Mouse (Mus musculus) heart, embryonic 12.5 days (tissue): ENCODE data around the gene Map3k12. TPM values are rescaled to one million over a fixed set of nuclear protein-coding genes. Genes with fewer than 3 reads are reported as not detected.
A peak's percentile ranks its signal among the peaks of the same experiment; 100 is the strongest.

Experiments
- ATAC-seq: fragments of 200-750 bp; cut with Nextera tagmentation; 2 replicates; pipeline ENCODE4 v1.8.0; 2017; ENCODE audit warnings: moderate TSS enrichment, moderate library complexity; ENCODE audit not compliant: insufficient number of reproducible peaks, low FRiP score
- H3K27ac ChIP-seq: fragments of 300-500 bp; sonication (generic); 2 replicates; pipeline ENCODE4 v1.5.1; 2016; ENCODE audit warnings: mild to moderate bottlenecking, moderate library complexity; ENCODE audit not compliant: poor library complexity, severe bottlenecking
- H3K27me3 ChIP-seq: fragments of 300-500 bp; sonication (generic); replicated peaks from 2 replicates; pipeline ENCODE4 v1.6.1; 2016; ENCODE audit warnings: mild to moderate bottlenecking, moderate library complexity
- H3K36me3 ChIP-seq: fragments of 300-500 bp; sonication (generic); 2 replicates; pipeline ENCODE4 v1.6.1; 2016; ENCODE audit warnings: mild to moderate bottlenecking, moderate library complexity
- H3K4me1 ChIP-seq: fragments of 300-500 bp; sonication (generic); replicated peaks from 2 replicates; pipeline ENCODE4 v1.6.1; 2016; ENCODE audit warnings: mild to moderate bottlenecking
- H3K4me2 ChIP-seq: fragments of 300-500 bp; sonication (generic); 2 replicates; pipeline ENCODE4 v1.6.1; 2016; ENCODE audit warnings: mild to moderate bottlenecking, moderate library complexity
- H3K4me3 ChIP-seq: fragments of 300-500 bp; sonication (generic); 2 replicates; pipeline ENCODE4 v1.5.1; 2016; ENCODE audit warnings: mild to moderate bottlenecking
- H3K9ac ChIP-seq: fragments of 300-500 bp; sonication (generic); 2 replicates; pipeline ENCODE4 v1.6.1; 2016; ENCODE audit warnings: mild to moderate bottlenecking, moderate library complexity
- H3K9me3 ChIP-seq: fragments of 300-500 bp; sonication (generic); replicated peaks from 2 replicates; pipeline ENCODE4 v1.6.1; 2016; ENCODE audit warnings: mild to moderate bottlenecking, moderate library complexity
- WGBS: fragments of 180-500 bp; shearing (Covaris S2); methylation state at CpG from one replicate; pipeline ENCODE4 v1.1.7; 2016; 5-methylcytosine and 5-hydroxymethylcytosine counted together
- polyA plus RNA-seq: library from polyadenylated mRNA; unstranded; fragments of >200 nt; fragmentation: Nextera tagmentation; extraction: Ambion mirVana; gene quantifications from 2 replicates; pipeline ENCODE4 v1.2.1, GENCODE M21; 2016

Gene Map3k12
- polyA plus RNA-seq, 1 experiment from 2014 or later, result 14.7 TPM

DNA sequence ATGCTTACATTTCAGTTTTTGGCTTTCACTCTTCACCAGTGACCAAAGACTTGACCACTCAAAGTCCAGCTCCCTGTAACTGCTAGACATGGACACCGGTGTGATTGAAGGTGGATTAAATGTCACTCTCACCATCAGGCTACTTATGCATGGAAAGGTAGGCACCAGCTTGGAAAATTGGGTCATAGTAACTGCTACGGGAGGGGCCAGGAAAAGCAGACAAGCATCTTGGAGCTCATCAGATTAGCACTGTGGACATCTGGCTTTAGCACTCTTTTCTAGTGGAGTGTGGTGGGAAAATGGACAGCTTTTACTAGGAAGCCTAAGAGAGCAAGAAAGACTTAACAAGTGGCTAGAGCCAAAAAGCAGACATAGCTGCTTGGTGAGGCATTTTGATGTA lies 43.6 kb downstream of the Map3k12 start:
- Histone ChIP-seq H3K4me3 (no peak overlapping the region), H3K9me3 (no peaks in the 10 kb centered on the region), H3K4me1 (peaks cover 6% of the 10 kb centered on the region; the same call in 1 of the 2 replicates), H3K9ac (no peak overlapping the region), H3K4me2 (peak overlapping the region; percentile 28; the same call in 1 of the 2 replicates), H3K27me3 (no peaks in the 10 kb centered on the region), H3K27ac (no peak overlapping the region), H3K36me3 (peaks cover 43% of the 10 kb centered on the region)
- WGBS, result 71% methylated on average over 2 of the region's 2 CpGs
- no peak for ATAC-seq

DNA sequence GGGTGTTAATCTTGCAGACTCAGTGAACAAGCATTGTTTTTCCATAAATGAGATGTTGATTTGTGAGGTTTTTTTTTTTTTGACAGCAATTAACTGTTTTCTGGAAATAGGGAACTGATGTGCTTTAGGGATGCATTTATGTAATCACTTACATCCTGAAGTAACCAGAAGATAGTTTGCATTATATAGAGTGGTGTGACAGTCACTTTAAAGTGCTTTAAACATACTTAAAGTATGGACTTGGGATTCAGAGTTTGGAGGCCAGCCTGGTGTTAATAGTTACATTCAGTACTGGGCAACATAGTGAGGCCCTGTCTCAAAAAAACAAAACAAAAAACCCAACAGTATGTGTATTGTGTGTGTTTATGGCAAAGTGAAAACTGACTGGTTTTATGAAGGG lies 45.1 kb downstream of the Map3k12 start:
- Histone ChIP-seq H3K9me3 (no peaks in the 10 kb centered on the region), H3K27me3 (no peaks in the 10 kb centered on the region), H3K9ac (peak overlapping the region; percentile 56), H3K36me3 (peaks cover 31% of the 10 kb centered on the region), H3K4me2 (peak overlapping the region; percentile 64), H3K4me1 (peaks cover 6% of the 10 kb centered on the region; the same call in 1 of the 2 replicates), H3K4me3 (peak overlapping the region; percentile 81), H3K27ac (no peak overlapping the region)
- ATAC-seq, result no peak

DNA sequence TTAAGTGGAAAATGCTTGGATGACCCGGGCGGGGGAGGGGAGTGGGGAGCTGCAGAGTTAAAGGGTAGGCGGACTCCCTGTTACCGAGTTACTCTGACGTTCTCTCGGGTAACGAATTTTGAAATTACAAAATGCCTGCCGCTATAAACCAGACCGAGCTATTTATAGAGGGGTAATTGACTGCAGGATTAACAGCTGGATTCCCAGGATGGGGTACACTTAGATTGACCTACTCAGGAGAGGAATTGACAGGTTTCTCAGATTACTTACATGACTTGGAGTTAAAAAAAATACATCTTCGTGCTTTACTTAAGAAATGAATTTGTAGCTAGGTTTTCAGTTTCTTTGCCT lies 45.6 kb downstream of the Map3k12 start:
- H3K27me3 ChIP-seq, result no peaks in the 10 kb centered on the region
- peak overlapping the region; percentile 81 for H3K4me3 ChIP-seq
- WGBS, result 0% methylated on average over 10 of the region's 10 CpGs
- ATAC-seq, result no peak
- peak overlapping the region; percentile 99 for H3K27ac ChIP-seq
- peaks cover 6% of the 10 kb centered on the region; the same call in 1 of the 2 replicates for H3K4me1 ChIP-seq
- H3K4me2 ChIP-seq, result peak overlapping the region; percentile 62
- H3K9me3 ChIP-seq, result no peaks in the 10 kb centered on the region
- H3K9ac ChIP-seq, result peak overlapping the region; percentile 98
- H3K36me3 ChIP-seq, result peaks cover 27% of the 10 kb centered on the region

DNA sequence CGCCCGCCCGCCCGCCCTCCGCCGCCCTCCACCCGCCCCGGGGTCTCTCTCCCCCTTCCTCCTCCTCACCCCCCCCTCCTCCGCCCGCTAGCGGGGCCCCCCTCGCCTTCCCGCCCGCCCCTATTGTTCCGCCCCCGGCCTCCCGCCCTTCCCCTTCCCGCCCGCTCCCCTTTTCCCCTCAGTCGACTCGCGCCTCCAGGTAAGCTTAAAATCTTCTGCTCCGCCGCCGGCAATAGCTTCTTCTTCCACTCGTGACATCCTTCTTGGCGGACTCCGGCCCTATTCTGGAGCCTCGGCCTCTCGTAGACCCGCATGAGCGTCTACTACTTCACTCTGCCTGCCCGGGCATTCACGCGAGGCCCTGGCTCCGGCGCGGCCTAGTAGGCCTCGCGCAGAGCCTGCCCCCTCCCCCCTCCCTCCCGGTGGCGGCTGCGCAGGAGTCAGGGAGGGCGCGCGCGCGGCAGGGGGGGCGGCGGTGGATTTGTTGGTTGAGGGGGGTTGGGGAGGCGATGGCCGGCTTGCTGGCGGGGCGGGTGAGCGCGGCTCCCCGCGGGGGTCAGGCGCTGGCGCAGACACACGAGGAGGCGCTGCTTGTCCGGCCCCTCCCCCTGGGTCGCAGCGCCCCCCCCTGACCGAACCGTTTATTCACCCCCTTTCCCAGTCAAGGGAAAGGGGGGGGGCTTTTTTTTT lies 46.1 kb downstream of the Map3k12 start:
- Histone ChIP-seq H3K4me2 (peak overlapping the region; percentile 62), H3K27ac (peak overlapping the region; percentile 99), H3K27me3 (no peaks in the 10 kb centered on the region), H3K9ac (peak overlapping the region; percentile 98), H3K4me3 (peak overlapping the region; percentile 81), H3K4me1 (peaks cover 6% of the 10 kb centered on the region; the same call in 1 of the 2 replicates), H3K9me3 (no peaks in the 10 kb centered on the region), H3K36me3 (peaks cover 22% of the 10 kb centered on the region)
- 0% methylated on average over 25 of the region's 67 CpGs for WGBS
- peak; percentile 75 for ATAC-seq

DNA sequence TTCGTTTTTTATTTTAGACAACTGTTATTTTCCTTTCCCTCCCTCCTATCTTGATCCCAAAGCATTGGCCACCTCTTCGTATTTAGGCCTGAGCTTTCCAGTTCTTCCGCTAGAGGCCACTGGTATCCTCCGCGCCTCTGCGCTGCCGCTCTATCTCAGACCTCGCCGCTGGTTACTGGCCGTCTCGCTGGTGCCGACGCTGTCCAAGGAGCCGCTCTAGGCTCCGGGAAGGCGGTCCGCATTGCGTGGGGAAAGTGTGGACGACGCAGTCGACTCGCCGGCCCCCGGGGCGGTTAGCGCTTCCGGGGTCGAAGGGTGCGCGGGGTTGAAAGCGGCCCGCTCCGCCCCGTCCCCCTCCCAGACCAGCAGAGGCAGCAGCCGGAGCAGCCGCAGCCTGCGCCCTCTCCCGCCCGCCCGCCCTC lies 46.7 kb downstream of the Map3k12 start, which contains the start of gene Pcbp2:
Gene Pcbp2 (plus strand): TSS at position 357 of the 422 bp plus-strand sequence.
- Histone ChIP-seq H3K27me3 (no peaks in the 10 kb centered on the region), H3K9me3 (no peaks in the 10 kb centered on the region), H3K4me3 (peak within 1 kb of the TSS; percentile 81), H3K36me3 (peaks cover 16% of the 10 kb centered on the region), H3K4me1 (peaks cover 6% of the 10 kb centered on the region; the same call in 1 of the 2 replicates), H3K4me2 (peak within 1 kb of the TSS; percentile 62), H3K9ac (peak within 1 kb of the TSS; percentile 98), H3K27ac (peak within 1 kb of the TSS; percentile 99)
- WGBS, result under 1% methylated on average over 35 of the region's 40 CpGs
- ATAC-seq, result peak; percentile 98

DNA sequence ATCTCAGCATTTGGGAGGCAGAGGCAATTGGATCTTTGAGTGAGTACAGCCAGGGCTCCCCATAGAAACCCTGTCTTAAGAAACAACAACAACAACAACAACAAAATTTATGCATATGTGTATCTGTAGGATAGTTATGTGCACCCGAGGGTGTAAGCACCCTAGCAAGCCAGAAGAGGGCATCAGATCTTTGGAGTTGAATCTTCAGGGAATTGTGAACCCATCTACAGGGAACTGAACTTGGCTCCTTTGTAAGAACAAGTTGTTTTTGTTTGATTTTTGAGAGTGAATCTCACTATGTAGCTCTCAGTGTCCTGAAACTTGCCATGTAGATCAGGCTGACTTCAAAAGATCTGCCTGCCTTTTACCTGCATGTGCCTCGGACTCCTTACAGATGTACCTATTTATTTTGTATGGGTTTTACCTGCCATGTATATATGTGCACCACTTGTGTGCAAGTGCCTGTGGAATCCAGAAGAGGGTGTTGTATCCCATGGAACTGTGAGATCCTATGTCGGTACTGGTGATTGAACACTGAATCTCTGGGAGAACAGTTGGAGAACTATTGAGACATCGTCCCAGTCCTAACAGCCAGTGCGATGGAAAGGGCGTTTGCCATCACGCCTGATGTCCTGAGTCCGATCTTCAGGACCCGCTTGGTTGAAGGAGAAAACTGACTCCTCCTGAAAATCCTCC lies 48.0 kb downstream of the Map3k12 start:
- ATAC-seq, result no peak
- H3K9ac ChIP-seq, result no peak overlapping the region
- H3K36me3 ChIP-seq, result peaks cover 4% of the 10 kb centered on the region; the same call in 1 of the 2 replicates
- WGBS, result 90% methylated on average over 9 of the region's 9 CpGs
- no peak overlapping the region for H3K4me2 ChIP-seq
- no peak overlapping the region for H3K27ac ChIP-seq
- H3K9me3 ChIP-seq, result no peaks in the 10 kb centered on the region
- peaks cover 6% of the 10 kb centered on the region; the same call in 1 of the 2 replicates for H3K4me1 ChIP-seq
- no peaks in the 10 kb centered on the region for H3K27me3 ChIP-seq
- no peak overlapping the region for H3K4me3 ChIP-seq

DNA sequence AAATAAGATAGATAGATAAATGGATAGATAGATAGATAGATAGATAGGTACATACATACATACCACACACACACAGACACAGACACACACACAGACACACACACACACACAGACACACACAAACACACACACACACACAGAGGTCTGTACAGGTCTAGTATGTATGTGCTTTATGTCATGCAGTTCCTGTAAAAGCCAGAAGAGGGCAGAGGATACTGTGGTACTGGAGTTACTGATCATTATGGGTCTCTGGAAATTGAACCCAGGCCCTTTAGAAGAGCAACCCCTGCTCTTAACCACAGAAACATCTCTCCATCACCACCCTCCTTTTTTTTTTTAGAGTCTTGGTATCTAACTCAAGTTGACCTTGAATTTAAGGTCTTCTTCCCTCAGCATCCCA lies 53.2 kb downstream of the Map3k12 start:
- H3K9me3 ChIP-seq, result no peaks in the 10 kb centered on the region
- H3K36me3 ChIP-seq, result peaks cover 17% of the 10 kb centered on the region; the same call in 1 of the 2 replicates
- no peak overlapping the region for H3K9ac ChIP-seq
- H3K27ac ChIP-seq, result no peak overlapping the region
- no peaks in the 10 kb centered on the region for H3K27me3 ChIP-seq
- no peak overlapping the region for H3K4me3 ChIP-seq
- H3K4me1 ChIP-seq, result peaks cover 19% of the 10 kb centered on the region
- no peak for ATAC-seq
- no peak overlapping the region for H3K4me2 ChIP-seq

DNA sequence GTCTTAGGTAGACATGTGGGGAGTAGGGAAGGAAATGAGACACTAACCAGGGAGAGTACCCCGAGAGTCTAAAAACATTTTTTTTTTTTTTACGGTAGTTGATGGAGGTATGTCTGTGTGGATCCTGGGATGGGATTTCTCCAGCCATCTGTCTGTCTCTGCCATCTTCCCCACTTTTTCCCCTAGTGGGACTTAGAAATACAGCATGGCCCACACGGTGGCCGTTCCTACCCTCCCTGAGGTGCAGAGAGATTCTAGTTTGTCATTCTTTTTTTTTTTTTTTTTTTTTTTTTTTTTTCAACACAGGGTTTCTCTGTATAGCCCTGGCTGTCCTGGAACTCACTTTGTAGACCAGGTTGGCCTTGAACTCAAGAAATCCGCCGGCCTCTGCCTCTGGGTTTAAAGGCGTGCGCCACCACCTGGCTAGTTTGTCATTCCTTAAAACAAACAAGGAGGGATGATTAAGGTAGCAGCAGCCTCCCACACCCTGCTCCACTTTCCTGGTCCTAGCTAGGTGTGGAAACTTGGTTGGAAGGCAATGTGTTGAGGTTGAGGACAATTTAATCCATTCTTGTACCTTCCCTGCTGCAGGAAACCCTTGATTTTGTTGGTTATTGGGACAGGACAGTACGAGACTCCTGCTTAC lies 55.3 kb downstream of the Map3k12 start:
- Histone ChIP-seq H3K4me3 (peak overlapping the region; percentile 56; the same call in 1 of the 2 replicates), H3K27ac (peak overlapping the region; percentile 64; the same call in 1 of the 2 replicates)

DNA sequence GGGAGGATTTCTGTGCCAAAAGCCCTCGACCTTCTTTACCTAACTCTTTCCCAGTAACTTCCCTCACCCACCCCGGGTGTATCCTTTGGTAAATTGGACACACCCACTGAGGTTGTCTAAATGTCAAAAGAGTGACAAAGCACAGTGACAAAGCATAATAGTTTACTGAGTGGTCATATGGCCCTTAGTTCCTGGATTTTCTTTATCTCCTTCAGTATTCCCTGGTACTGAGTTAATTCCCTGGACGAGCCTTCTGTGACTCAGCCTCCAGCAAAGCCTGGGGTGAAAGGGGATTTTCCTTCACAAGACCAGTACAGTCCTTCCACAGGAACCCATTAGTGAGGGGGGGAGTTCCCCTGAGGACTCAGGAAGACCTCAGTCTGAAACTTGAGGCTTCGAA lies 55.9 kb downstream of the Map3k12 start:
- peak; percentile 58; the same call in 1 of the 2 replicates for ATAC-seq
- H3K4me2 ChIP-seq, result peak overlapping the region; percentile 66
- peak overlapping the region; percentile 64; the same call in 1 of the 2 replicates for H3K27ac ChIP-seq
- H3K36me3 ChIP-seq, result peaks cover 17% of the 10 kb centered on the region; the same call in 1 of the 2 replicates
- WGBS, result 51% methylated on average over 4 of the region's 4 CpGs
- H3K9ac ChIP-seq, result 0 out of 2 replicates have a peak overlapping the region, but pooled peaks have one; percentile 5
- H3K4me3 ChIP-seq, result peak overlapping the region; percentile 56
- no peaks in the 10 kb centered on the region for H3K27me3 ChIP-seq
- no peaks in the 10 kb centered on the region for H3K9me3 ChIP-seq
- H3K4me1 ChIP-seq, result peaks cover 19% of the 10 kb centered on the region

More for the DNA sequence above, 55.3 kb downstream of the Map3k12 start:
- no peak for ATAC-seq
- H3K27me3 ChIP-seq, result no peaks in the 10 kb centered on the region
- no peak overlapping the region for H3K9ac ChIP-seq
- WGBS, result 82% methylated on average over 9 of the region's 9 CpGs
- H3K4me2 ChIP-seq, result peak overlapping the region; percentile 66
- no peaks in the 10 kb centered on the region for H3K9me3 ChIP-seq
- H3K4me1 ChIP-seq, result peaks cover 19% of the 10 kb centered on the region
- peaks cover 17% of the 10 kb centered on the region; the same call in 1 of the 2 replicates for H3K36me3 ChIP-seq

DNA sequence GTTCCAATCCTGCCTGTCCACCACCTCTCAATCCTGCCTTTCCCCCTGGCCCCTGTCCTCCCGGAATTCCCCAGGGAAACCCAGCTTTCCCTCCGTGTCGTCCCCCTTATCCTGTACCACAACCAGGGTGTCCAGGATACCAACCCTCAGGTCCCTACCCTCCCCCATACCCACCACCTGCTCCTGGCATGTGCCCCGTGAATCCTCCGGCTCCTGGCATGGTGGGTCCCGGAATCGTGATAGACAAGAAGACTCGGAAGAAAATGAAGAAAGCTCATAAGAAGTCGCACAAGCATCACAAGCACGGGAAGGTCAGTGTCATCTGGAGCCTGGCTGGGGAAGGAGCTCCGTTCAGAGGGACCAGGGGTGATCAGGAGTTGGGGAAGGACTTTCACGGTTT lies 56.5 kb downstream of the Map3k12 start:
- Histone ChIP-seq H3K9ac (peak overlapping the region; percentile 5; the same call in 1 of the 2 replicates), H3K4me1 (peaks cover 19% of the 10 kb centered on the region), H3K9me3 (no peaks in the 10 kb centered on the region), H3K27me3 (no peaks in the 10 kb centered on the region), H3K27ac (peak overlapping the region; percentile 64), H3K4me3 (peak overlapping the region; percentile 56), H3K4me2 (peak overlapping the region; percentile 66), H3K36me3 (peaks cover 17% of the 10 kb centered on the region; the same call in 1 of the 2 replicates)
- WGBS, result 70% methylated on average over 12 of the region's 12 CpGs
- ATAC-seq, result no peak
